12 mouse cellular contexts compared by ENCODE assay signal in the genomic region with DNA sequence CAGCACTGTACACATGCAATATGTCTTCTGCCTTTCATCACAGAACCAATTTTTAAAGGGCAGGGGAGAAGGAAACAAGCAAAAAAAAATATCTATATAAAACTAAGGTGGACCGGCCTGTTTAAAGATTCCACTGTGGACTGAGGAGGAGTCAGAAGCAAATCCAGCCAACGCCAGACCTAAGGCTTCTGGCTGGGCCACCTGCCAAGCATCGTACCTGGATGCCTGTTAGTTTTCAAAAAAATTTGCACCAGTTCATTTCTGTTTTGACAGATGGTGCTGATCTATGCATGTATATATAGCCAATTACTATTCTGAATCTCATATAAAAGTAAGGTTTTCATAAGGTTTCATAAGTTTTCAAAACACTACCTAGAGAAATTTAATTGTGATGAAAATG. TPM values are rescaled to one million over a fixed set of nuclear protein-coding genes. Genes with fewer than 3 reads are reported as not detected.
"Had no signal": no experiment of that assay in that cellular context is flagged by ENCODE, and none has a peak within 500 bp of the region (broad histone marks: within the 10 kb centered on the region; RNA-seq: fewer than 3 reads in every experiment).

No protein-coding gene starts in this region.

- ATAC-seq: liver, embryonic 12.5 days; midbrain, embryonic 13.5 days had no signal

- DNase-seq: kidney, adult 9 months; kidney, postnatal 36 days; layer of hippocampus, adult 9-11 months; layer of hippocampus, postnatal 36 days; lung, postnatal 14 days; right cerebral cortex, adult 18-20 months; right cerebral cortex, postnatal 25 days; thymus, adult 18-20 months; thymus, postnatal 36 days had no signal

RNA-seq across cellular contexts. Expression of gene Tpd52l1, which starts 50.1 kb away (rescaled TPM):
- polyA plus RNA-seq: macrophage had no signal
